12 mouse cellular contexts compared by ENCODE assay signal in the genomic region with DNA sequence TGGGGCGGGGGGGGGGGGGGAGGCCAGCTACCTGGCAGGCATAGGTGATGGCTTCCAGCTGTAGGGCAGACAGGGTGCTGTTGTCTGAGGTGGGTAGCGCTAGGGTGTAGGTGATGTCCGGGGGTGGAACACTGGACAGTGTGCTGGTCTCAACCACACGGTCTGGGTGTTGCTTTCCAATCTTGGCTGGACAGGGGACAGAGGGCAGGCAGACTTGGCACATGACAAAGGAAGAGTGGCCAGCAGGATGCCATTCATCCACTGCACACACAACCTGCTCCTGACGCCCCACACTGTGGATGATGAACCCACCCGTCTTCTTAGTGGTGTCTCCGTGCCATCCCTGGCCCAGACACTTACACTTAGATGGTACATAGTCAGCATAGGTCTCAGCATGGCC.
"Had no signal": no experiment of that assay in that cellular context is flagged by ENCODE, and none has a peak within 500 bp of the region (broad histone marks: within the 10 kb centered on the region; RNA-seq: fewer than 3 reads in every experiment).

No protein-coding gene starts in this region.

- H3K27me3 ChIP-seq: limb, embryonic 13.5 days; neural tube, embryonic 12.5 days had no signal

- H3K4me2 ChIP-seq: limb, embryonic 13.5 days; lung, embryonic 14.5 days; neural tube, embryonic 12.5 days had no signal

- DNase-seq: kidney, adult 11 months; left cerebral cortex, postnatal 4 days; lung, embryonic 14.5 days; lung, postnatal 10 days; lung, postnatal 4 days; midbrain, embryonic 14.5 days; thymus, postnatal 4 days had no signal

- H3K9me3 ChIP-seq: limb, embryonic 13.5 days; neural tube, embryonic 12.5 days had no signal

- H3K27ac ChIP-seq: kidney, postnatal 0 days; limb, embryonic 13.5 days; neural tube, embryonic 12.5 days; stomach, postnatal 0 days had no signal

- H3K4me3 ChIP-seq: limb, embryonic 13.5 days; neural tube, embryonic 12.5 days had no signal

- H3K9ac ChIP-seq: limb, embryonic 13.5 days; liver, embryonic 14.5 days; lung, embryonic 14.5 days; neural tube, embryonic 12.5 days had no signal
